Mouse (Mus musculus): ENCODE data around the gene Hsp90ab1. TPM values are rescaled to one million over a fixed set of nuclear protein-coding genes. Genes with fewer than 3 reads are reported as not detected.

The Hsp90ab1 gene
- 428 and 431 TPM in 2 replicates for polyA plus RNA-seq (2012; rRNA removed)

DNA sequence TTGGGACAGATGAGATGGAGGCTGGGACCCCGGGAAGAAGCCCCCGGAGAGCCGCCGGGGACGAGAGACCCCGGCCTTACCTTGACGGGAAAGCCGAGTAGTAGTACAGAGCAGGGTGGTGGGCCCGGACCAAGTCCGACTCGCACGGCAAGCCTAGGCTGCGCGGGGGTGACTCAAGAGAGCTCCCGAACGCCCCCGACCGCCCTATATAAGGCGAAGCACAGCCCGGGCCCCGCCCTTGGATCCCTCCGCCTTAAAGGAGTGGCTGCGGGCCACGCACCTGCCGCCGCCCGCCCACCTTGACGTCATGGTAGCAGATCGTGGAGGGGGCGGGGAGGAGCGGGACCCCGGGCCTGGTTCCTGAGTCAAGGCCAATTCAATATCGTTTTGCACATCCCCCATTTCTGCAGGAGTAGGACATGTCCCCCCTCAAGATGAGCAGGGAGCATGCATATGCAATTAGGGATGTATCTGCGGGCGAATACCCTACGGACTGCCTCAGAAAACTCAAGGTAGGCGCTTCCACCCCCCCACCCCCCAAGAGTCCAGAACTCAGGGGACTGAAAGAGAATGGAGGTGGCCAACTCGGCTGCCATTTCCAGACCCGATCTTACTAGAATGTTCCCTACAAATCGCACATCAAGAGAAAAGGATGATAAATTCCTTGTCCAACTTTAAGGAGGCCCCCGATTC is at the start of gene Hsp90ab1:
Gene Hsp90ab1 (minus strand): TSS at position 185 of the 693 bp plus-strand sequence.

GRCm38 (mm10) chr17:45601877-45602304 is 28.8 kb upstream of the Hsp90ab1 start, which contains the start of gene Mymx:
Gene Mymx (minus strand): TSS chr17:45602102.

GRCm38 (mm10) chr17:45599446-45600242 is 26.6 kb upstream of the Hsp90ab1 start, which contains the start of gene Slc29a1:
Gene Slc29a1 (minus strand): TSS chr17:45599606.

DNA sequence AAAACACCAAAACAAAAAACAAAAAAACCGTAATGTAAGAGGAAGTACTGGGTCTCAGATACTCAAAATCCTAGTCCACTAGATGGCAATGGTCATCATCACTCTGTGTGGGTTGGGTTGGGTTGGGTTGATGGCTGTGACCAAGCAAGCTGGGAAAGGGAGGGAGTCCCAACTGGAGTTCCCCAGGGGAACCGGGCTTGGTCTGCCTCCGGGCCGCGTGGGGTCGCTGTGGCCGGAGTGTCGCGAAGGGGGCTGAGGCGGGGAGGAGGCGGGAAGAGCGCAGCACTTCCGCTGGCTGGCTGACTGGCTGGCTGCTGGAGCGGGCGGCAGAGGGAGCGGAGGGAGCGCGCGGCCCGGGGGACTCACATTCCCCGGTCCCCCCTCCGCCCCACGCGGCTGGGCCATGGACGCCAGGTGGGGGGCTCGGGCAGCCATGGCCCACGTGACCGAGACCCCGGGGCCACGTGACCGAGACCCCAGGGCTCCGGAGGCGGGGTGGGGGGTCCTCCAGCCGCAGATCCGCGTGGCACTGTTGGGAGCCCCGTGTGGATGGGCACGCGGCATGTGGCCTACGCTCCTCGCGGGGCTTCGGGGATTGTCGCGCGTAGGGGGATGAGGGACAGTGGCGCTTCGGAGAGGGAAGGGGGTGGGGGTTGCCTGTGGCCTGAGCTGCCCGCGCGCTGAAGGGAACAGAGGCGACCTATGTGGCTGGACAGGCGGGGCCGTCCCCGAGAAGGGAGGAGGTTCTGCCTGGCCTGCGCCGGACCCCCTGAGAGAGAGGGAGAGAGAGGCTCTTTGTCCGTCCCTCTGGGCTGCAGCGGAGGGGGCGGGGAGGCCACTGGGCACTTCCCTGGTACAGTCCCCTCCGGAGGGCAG is 9.2 kb downstream of the Hsp90ab1 start, which contains the start of gene Slc35b2:
Gene Slc35b2 (plus strand): TSS at position 220 of the 876 bp plus-strand sequence.

GRCm38 (mm10) chr17:45555452-45556106 is 17.5 kb downstream of the Hsp90ab1 start, which contains the start of gene Nfkbie:
Gene Nfkbie (plus strand): TSS chr17:45555703.

DNA sequence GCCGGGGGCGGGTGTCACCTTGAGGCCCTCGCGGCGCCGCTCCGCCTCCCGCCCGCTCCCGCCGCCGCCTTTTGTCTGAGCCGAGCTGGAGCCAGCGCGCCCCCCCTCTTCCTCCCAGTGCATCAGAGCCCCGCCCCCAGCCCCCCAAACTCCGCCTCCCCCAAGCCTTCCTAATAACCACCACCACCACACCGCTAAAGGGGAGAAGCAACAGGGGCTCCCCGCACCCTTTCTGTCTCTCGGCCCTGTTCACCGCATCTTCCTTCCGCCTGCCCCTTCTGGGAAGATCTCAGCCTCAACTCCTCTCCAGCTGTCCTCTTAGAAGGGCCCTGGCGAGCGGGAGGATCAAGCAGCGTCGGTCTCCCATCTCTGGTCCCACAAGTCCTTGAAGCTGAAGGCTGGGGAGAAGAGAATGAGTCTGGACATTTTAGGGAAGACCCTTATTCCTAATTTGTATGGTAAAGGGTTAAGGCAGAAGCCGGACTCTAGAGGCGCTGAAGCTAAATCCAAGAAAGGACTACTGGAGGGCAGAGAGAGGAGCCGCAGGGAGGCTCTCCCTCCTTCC is 23.4 kb downstream of the Hsp90ab1 start, which contains the start of gene Tmem151b:
Gene Tmem151b (minus strand): TSS at position 61 of the 565 bp plus-strand sequence.

GRCm38 (mm10) chr17:45523263-45523662 is 49.8 kb downstream of the Hsp90ab1 start, which contains the start of gene Tcte1:
Gene Tcte1 (plus strand): TSS chr17:45523434.

Other genes starting within 250 kb of the Hsp90ab1 start
- gene Cdc5l, start 139.5 kb downstream of the Hsp90ab1 start, polyA plus RNA-seq (2012; rRNA removed) = 14.5 and 16.1 TPM in 2 replicates
- 0.02 and 0.06 TPM in 2 replicates for gene Spats1, start 97.9 kb downstream of the Hsp90ab1 start, polyA plus RNA-seq (2012; rRNA removed)
- 4.2 and 4.3 TPM in 2 replicates for gene Aars2, start 66.4 kb downstream of the Hsp90ab1 start, polyA plus RNA-seq (2012; rRNA removed)
- gene Tcte1, start 49.8 kb downstream of the Hsp90ab1 start, polyA plus RNA-seq (2012; rRNA removed) = not detected in 2 replicates
- gene Tmem151b, start 23.6 kb downstream of the Hsp90ab1 start, polyA plus RNA-seq (2012; rRNA removed) = 0.10 TPM in 2 replicates
- 0.67 and 0.81 TPM in 2 replicates for gene Nfkbie, start 17.6 kb downstream of the Hsp90ab1 start, polyA plus RNA-seq (2012; rRNA removed)
- gene Slc35b2, start 9.4 kb downstream of the Hsp90ab1 start, polyA plus RNA-seq (2012; rRNA removed) = 19.7 and 27.7 TPM in 2 replicates
- gene Slc29a1, start 26.3 kb upstream of the Hsp90ab1 start, polyA plus RNA-seq (2012; rRNA removed) = 130 and 157 TPM in 2 replicates
- 1.3 TPM in 1 of 2 replicates, not detected in the other for gene Mymx, start 28.8 kb upstream of the Hsp90ab1 start, polyA plus RNA-seq (2012; rRNA removed)
- gene Capn11, start 86.1 kb upstream of the Hsp90ab1 start, polyA plus RNA-seq (2012; rRNA removed) = 0.06 and 0.18 TPM in 2 replicates
- 55.4 and 60.1 TPM in 2 replicates for gene Mrpl14, start 113.1 kb upstream of the Hsp90ab1 start, polyA plus RNA-seq (2012; rRNA removed)
- 8.9 and 10.3 TPM in 2 replicates for gene Tmem63b, start 113.6 kb upstream of the Hsp90ab1 start, polyA plus RNA-seq (2012; rRNA removed)
- not detected in 2 replicates for gene 1600014C23Rik, start 160.6 kb upstream of the Hsp90ab1 start, polyA plus RNA-seq (2012; rRNA removed)

All from liver, embryonic 14 days (tissue).